Mouse (Mus musculus) spleen, embryonic (tissue): Measurements from ENCODE around the gene 1700001J03Rik.
"Not testable (repeated sequence)": the region's sequence is repeated elsewhere in the genome, so short reads cannot be mapped to it uniquely, and the experiment has no call there.

Source experiments
- CTCF ChIA-PET: fragments of 350-600 bp; sonication (Branson Sonifier 250); formaldehyde crosslinking; loops from one replicate; lab custom pipeline; 2022; lab: Charles Lee

The 1700001J03Rik gene

DNA sequence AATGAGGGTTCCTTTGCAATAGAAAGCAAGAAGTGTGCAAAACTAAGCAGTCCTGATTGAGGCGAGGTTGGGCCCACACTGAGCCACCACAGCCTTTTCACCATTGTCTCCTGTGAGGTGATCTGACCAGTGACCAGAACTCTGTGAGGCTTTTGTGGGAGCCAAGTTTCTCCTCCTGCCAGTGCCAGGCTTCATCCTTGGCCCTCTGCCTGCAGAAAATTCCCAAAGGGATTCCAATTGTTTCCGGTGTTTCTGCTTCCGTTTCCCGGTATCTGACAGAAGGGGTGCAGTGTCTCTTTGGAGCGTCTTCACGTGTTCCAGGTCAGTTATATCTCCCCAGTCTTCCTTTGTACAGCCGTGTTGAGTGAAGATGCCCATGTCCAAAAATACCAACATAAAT, 3.6 kb upstream of the 1700001J03Rik start:
- CTCF ChIA-PET, result no interaction called here

DNA sequence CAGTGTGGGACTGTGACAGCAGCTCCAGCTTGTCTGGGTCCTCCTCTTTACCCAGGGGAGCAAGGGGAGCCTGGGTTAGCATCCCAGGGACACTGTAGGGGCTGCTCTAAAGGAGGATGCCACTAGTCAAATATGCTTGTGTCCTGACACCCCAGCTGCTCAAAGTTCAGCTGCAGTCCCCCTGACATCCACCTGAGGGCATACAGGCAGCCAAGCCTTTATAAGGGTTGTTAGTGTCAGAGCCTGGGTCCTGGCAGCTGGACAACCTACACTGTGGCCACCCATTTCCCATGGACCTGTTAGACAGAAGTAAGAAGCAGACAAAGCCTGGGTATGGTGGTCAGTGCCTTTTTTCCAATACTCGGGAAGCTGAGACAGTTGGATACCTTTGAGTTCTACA, 3.0 kb upstream of the 1700001J03Rik start:
- CTCF ChIA-PET, result no interaction called here

- CTCF ChIA-PET, result not testable (repeated sequence)
These were observed 2.3 kb upstream of the 1700001J03Rik start for GRCm38 (mm10) chr5:146187441-146187840.

DNA sequence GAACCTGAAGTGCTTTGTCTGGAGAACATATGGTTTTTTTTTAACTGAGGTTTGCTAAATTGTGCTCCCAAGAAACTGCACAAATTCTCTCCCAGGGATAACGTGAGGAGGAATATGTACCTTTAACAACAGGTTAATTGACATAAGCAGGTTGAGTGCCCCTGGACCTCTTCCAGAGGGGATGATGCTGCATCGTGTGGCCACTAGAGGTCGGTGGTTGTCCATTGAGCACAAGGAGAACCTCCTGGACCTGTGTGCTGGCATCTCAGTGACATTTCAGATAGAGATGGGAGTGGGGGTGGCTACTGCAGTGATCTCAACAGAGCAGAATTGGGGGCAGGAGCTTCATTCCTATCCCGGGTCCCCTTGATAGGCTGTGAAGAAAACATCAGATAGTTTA, 12.4 kb downstream of the 1700001J03Rik start:
- CTCF ChIA-PET, result not testable (repeated sequence)

DNA sequence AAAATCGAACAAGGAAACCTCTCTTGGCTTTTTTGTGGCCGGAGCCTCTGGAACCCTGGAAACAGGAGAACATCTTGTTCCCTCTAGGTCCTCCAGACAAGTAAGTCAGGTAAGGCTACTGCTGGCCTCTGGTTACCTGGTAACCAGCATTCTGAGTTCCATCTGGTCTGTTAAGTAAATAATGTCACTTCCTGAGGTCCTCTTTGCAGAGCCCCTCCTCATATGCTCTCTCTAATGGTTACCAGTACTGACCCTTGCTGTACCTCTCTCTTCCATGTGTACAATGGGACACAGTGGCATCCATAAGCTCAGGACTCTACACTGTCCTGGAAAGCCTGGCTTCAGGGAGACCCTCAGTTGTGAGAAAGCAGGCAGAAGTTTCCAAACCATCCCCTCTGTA, 14.5 kb downstream of the 1700001J03Rik start, which contains the start of gene Gm6309:
Gene Gm6309 (minus strand): TSS at position 101 of the 400 bp plus-strand sequence.
- CTCF ChIA-PET, result not testable (repeated sequence)

GRCm38 (mm10) chr5:146160439-146160838, 24.7 kb downstream of the 1700001J03Rik start, which contains the start of gene Gm5565:
TSS of gene Gm5565 (minus strand) at chr5:146160539.
- CTCF ChIA-PET, result not testable (repeated sequence)

GRCm38 (mm10) chr5:146158326-146158725, 26.8 kb downstream of the 1700001J03Rik start:
- CTCF ChIA-PET, result not testable (repeated sequence)

- CTCF ChIA-PET, result no interaction called here
These were observed 34.6 kb downstream of the 1700001J03Rik start for GRCm38 (mm10) chr5:146150454-146150853.

DNA sequence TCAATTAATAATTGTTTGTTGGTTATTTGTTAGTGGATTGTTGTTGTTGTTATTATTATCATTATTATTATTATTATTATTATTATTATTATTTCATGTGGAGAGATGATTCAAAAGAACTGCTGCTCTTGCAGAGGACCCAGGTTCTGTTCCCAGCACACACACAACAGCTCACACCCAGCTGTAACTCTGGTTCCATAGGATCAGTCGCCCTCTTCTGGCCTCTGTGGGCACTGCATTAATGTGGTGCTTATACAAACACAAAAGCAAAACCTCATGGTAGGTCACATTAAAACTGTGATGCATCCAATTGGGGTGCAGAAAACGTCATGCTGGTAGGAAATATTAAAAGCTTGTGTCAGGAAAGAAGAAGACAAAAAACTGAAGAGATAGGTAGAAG, 37.2 kb downstream of the 1700001J03Rik start:
- CTCF ChIA-PET, result no interaction called here
